Mouse (Mus musculus) lung, postnatal 0 days (tissue): ENCODE measurements around the gene Btnl2.

Experiments used
- CTCF ChIP-seq: IDR thresholded peaks from 2 replicates; pipeline ENCODE4 v1.5.1; 2016; ENCODE audit warnings: antibody characterized with exemption, mild to moderate bottlenecking
- EP300 ChIP-seq: IDR thresholded peaks from 2 replicates; pipeline ENCODE4 v1.6.1; 2016; ENCODE audit warnings: antibody characterized with exemption, mild to moderate bottlenecking, control low read depth

- no peak for TF ChIP-seq CTCF
- no peak for TF ChIP-seq EP300
These were observed 36.9 kb downstream of the Btnl2 start for GRCm38 (mm10) chr17:34391507-34391906.
